Mouse (Mus musculus): ENCODE results near the gene Ildr1. TPM values are rescaled to one million over a fixed set of nuclear protein-coding genes. Genes with fewer than 3 reads are reported as not detected.

Gene Ildr1
- total RNA-seq, 4 experiments from 2014 or later, result 0.17 to 0.20 TPM; not detected in 2

GRCm38 (mm10) chr16:36700484-36700883 lies 6.7 kb downstream of the Ildr1 start:
- DNase-seq (ENCODE audit: low spot score in 2 of 2), result no peak

- DNase-seq (ENCODE audit: low spot score in 2 of 2), result no peak
Observed at GRCm38 (mm10) chr16:36707702-36708423, 14.1 kb downstream of the Ildr1 start.

- no peak for DNase-seq (ENCODE audit: low spot score in 2 of 2)
Observed at GRCm38 (mm10) chr16:36708751-36709150, 15.0 kb downstream of the Ildr1 start.

- no peak for DNase-seq (ENCODE audit: low spot score in 2 of 2)
Observed at GRCm38 (mm10) chr16:36709405-36709804, 15.6 kb downstream of the Ildr1 start.

GRCm38 (mm10) chr16:36710794-36711193 lies 17.0 kb downstream of the Ildr1 start:
- DNase-seq (ENCODE audit: low spot score in 2 of 2), result no peak

GRCm38 (mm10) chr16:36711760-36712159 lies 18.0 kb downstream of the Ildr1 start:
- no peak for DNase-seq (ENCODE audit: low spot score in 2 of 2)

- no peak for DNase-seq (ENCODE audit: low spot score in 2 of 2)
Observed at GRCm38 (mm10) chr16:36717481-36717880, 23.7 kb downstream of the Ildr1 start.

- DNase-seq (ENCODE audit: low spot score in 2 of 2), result no peak
Observed at GRCm38 (mm10) chr16:36718637-36719036, 24.9 kb downstream of the Ildr1 start.

GRCm38 (mm10) chr16:36720194-36721055 lies 26.6 kb downstream of the Ildr1 start:
- no peak for DNase-seq (ENCODE audit: low spot score in 2 of 2)

- DNase-seq (ENCODE audit: low spot score in 2 of 2), result no peak
Observed at GRCm38 (mm10) chr16:36722739-36723138, 29.0 kb downstream of the Ildr1 start.

- no peak for DNase-seq (ENCODE audit: low spot score in 2 of 2)
Observed at GRCm38 (mm10) chr16:36723880-36724443, 30.2 kb downstream of the Ildr1 start.

- no peak for DNase-seq (ENCODE audit: low spot score in 2 of 2)
Observed at GRCm38 (mm10) chr16:36728959-36729358, 35.2 kb downstream of the Ildr1 start.

- DNase-seq (ENCODE audit: low spot score in 2 of 2), result no peak
Observed at GRCm38 (mm10) chr16:36732572-36732971, 38.8 kb downstream of the Ildr1 start.

- DNase-seq (ENCODE audit: low spot score in 2 of 2), result no peak
Observed at GRCm38 (mm10) chr16:36733827-36734226, 40.0 kb downstream of the Ildr1 start.

GRCm38 (mm10) chr16:36735421-36735820 lies 41.6 kb downstream of the Ildr1 start:
- no peak for DNase-seq (ENCODE audit: low spot score in 2 of 2)

GRCm38 (mm10) chr16:36739404-36739930 lies 45.7 kb downstream of the Ildr1 start:
- DNase-seq (ENCODE audit: low spot score in 2 of 2), result no peak

GRCm38 (mm10) chr16:36743580-36743979 lies 49.8 kb downstream of the Ildr1 start:
- DNase-seq (ENCODE audit: low spot score in 2 of 2), result no peak

GRCm38 (mm10) chr16:36747068-36747467 lies 53.3 kb downstream of the Ildr1 start:
- no peak for DNase-seq (ENCODE audit: low spot score in 2 of 2)

- DNase-seq (ENCODE audit: low spot score in 2 of 2), result no peak
Observed at GRCm38 (mm10) chr16:36747767-36748166, 54.0 kb downstream of the Ildr1 start.

GRCm38 (mm10) chr16:36751979-36752378 lies 58.2 kb downstream of the Ildr1 start:
- no peak for DNase-seq (ENCODE audit: low spot score in 2 of 2)

- no peak for DNase-seq (ENCODE audit: low spot score in 2 of 2)
Observed at GRCm38 (mm10) chr16:36770191-36770771, 76.5 kb downstream of the Ildr1 start.

- DNase-seq (ENCODE audit: low spot score in 2 of 2), result no peak
Observed at GRCm38 (mm10) chr16:36770830-36771229, 77.1 kb downstream of the Ildr1 start.

Measured in gastrocnemius, adult 8-10 months (tissue).